Mouse (Mus musculus): ENCODE measurements at regions not wholly inside any gene's neighbourhood (a gene's known extent, or its start where the extent isn't known, plus 50 kb on each side); places are given as distances from the start of the nearest gene placed in this dataset.

DNA sequence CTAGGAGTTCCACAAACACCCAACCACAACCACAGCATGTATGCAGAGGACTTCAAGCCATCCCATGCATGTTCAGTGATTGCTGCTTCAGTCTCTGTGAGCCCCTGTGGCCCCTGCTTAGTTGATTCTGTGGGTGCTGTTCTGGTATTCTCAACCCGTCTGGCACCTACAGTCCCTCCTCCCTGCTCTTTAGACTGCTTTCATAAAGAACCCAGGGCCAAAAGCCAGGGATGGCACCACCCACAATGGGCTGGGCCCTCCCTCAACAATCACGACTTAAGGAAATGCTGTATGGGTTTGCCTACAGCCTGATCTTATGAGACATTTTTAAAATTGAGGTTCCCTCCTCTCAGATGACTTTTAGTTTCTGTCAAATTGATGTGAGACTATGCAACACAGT, 58.9 kb upstream of the Bcl9 start:
- DNase-seq = no peak

DNA sequence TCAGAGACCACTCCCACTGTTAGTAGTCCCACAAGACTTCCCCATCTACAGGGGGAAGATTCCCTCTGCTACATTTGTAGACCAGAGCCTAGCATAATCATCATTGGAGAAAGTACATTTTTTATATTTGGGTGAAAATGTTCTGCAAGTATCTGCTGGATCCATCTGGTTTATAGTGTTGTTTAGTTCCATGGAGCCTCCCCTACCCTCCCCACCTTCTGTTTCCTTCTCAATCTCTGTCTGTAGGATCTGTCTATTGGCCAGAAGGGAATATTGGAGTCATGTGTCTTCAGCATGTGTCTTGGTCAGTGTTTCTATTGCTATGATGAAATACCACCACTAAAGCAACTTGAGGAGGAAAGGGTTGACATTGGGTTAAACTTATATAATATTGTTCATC, 57.7 kb upstream of the Bcl9 start:
- peak; percentile 24 for DNase-seq

DNA sequence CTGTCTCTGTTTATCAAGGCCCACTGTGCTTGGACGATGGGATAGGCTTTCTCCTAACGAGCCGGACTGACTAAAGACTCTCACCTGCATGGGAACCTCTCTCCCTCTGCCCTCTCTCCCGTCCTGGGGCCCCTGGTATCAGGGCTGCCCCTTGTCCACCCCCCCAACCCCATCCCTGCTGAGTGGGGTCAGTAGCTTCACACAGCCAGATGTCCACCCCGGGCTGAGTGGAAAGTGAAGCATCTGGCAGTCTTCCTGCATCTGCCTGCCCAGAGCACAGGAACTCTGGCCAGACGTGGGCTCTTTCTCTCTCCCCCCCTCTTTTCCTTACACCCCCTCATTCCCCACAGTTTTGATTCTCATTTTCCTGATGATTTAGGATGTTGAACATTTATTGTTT, 56.1 kb upstream of the Bcl9 start:
- no peak for DNase-seq

DNA sequence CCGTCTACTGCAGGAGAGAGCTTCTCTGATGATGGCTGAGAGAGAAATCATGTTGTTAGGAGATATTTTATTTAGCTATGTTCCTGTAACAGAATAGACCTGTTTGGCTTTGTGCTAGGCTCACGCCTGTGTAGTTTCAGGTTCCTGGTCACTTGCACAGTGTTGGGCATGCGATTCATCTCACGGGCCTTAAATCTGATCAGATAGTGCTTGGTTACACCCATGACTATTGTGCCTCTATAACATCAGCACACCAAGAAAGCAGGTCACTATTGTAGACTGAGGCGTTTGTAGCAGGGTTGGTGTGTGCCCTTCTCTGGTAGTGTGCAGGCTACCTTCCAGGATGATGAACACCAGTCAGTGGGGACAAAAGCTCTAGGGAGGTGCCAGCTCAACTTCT, 54.3 kb upstream of the Bcl9 start:
- no peak for DNase-seq

DNA sequence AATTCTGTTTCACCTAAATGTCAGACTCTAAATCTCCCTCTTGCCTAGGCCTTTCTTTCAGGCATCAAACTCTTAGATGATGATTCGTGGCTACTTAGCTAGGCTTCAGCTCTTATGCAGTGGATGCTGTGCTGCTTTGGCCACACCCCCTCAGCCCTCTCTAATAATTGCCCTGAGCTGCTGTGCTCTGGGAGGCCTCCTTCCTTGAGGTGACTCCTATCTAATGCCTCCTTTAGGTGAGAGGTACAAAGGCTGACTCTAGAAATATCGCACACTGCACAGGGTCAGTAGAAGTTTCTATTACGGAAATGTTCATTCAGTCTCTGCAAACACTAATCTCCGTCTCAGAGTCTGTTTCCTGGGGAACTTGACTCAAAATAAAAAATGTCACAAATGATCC, 51.7 kb upstream of the Bcl9 start:
- no peak for DNase-seq
